10 mouse cellular contexts compared by ENCODE assay signal in genomic region chr2:95448897-95449296, GRCm38 (mm10).
DNase-seq lines count a peak whose midpoint lies in the region; TF ChIP-seq lines count a peak whose summit lies in the region.
"Had no signal": no experiment of that assay in that cellular context is flagged by ENCODE, and none has a peak within 500 bp of the region (broad histone marks: within the 10 kb centered on the region; RNA-seq: fewer than 3 reads in every experiment).

No protein-coding gene starts in this region.

- no peaks in the 10 kb centered on the region for H3K9me3 ChIP-seq in ES-Bruce4 (replicated peaks; ENCODE audit: control insufficient read depth, insufficient read depth, low read length, poor library complexity, severe bottlenecking)
- H3K9me3 ChIP-seq in midbrain, embryonic 10.5 days (replicated peaks) = no peaks in the 10 kb centered on the region

- no peak overlapping the region for H3K4me3 ChIP-seq in ES-Bruce4 (ENCODE audit: low read depth, low read length)
- H3K4me3 ChIP-seq in midbrain, embryonic 10.5 days = no peak overlapping the region

- peak; percentile 32 for TF ChIP-seq CTCF in ES-Bruce4 (IDR thresholded peaks at IDR 0.05; ENCODE audit: low read depth, low read length)

- H3K36me3 ChIP-seq in ES-Bruce4 (ENCODE audit: control insufficient read depth, insufficient read depth, low read length, poor library complexity, severe bottlenecking) = no peaks in the 10 kb centered on the region
- no peaks in the 10 kb centered on the region for H3K36me3 ChIP-seq in midbrain, embryonic 10.5 days

- DNase-seq in embryo, embryonic 10 days (ENCODE audit: low spot score) = peak; percentile 65
- DNase-seq in frontal cortex, postnatal 36 days (ENCODE audit: low spot score in 2 of 2) = peak; percentile 1 to 3
- DNase-seq in midbrain, embryonic 10.5 days (ENCODE audit: low spot score) = peak; percentile 30
- no peak for DNase-seq in cerebellum, adult 18-20 months
- no peak for DNase-seq in spleen, postnatal 36 days (ENCODE audit: low spot score in 2 of 2)
- DNase-seq in cerebellum, adult 8-10 months = no peak
- no peak for DNase-seq in cerebellum, postnatal 4 days (ENCODE audit: low spot score in 2 of 2)
- DNase-seq: heart, adult 11 months; lung, postnatal 14 days had no signal

- H3K4me1 ChIP-seq in ES-Bruce4 (ENCODE audit: control insufficient read depth, insufficient read depth, low read length) = no peaks in the 10 kb centered on the region
- H3K4me1 ChIP-seq in midbrain, embryonic 10.5 days = peaks cover 11% of the 10 kb centered on the region

- no peaks in the 10 kb centered on the region; the same call in 1 of the 2 replicates for H3K27me3 ChIP-seq in ES-Bruce4 (ENCODE audit: control insufficient read depth, insufficient read depth, low read length, poor library complexity, severe bottlenecking)
- no peaks in the 10 kb centered on the region for H3K27me3 ChIP-seq in midbrain, embryonic 10.5 days (ENCODE audit: low read depth, poor library complexity, severe bottlenecking)

- TF ChIP-seq POLR2A in ES-Bruce4 (IDR thresholded peaks at IDR 0.05; ENCODE audit: insufficient read depth, low read length) = no peak

- H3K9ac ChIP-seq in ES-Bruce4 (ENCODE audit: low read depth, poor library complexity, severe bottlenecking) = no peak overlapping the region

- H3K27ac ChIP-seq in ES-Bruce4 (ENCODE audit: insufficient read depth, low read length) = no peak overlapping the region
- no peak overlapping the region for H3K27ac ChIP-seq in midbrain, embryonic 10.5 days (replicated peaks)

- 0% methylated on average over 1 of the region's 1 CpGs for WGBS in midbrain, embryonic 10.5 days

- 0 out of 2 replicates have a peak, but pooled peaks have one; percentile 23 for TF ChIP-seq EP300 in ES-Bruce4 (IDR thresholded peaks at IDR 0.05; ENCODE audit: insufficient read depth, low read depth, low read length)

Comparison
In these comparisons a context has a peak if more than half of its experiments do, and no peak if none do; other contexts are left out.
1. DNase-seq: peak in embryo, embryonic 10 days (single experiment), frontal cortex, postnatal 36 days (2 of 2) and midbrain, embryonic 10.5 days (single experiment); none in cerebellum, adult 18-20 months (0 of 2), spleen, postnatal 36 days (0 of 2), cerebellum, adult 8-10 months (single experiment) and cerebellum, postnatal 4 days (0 of 2).